Mouse (Mus musculus): Measurements from ENCODE around the gene Pdpn. TPM values are rescaled to one million over a fixed set of nuclear protein-coding genes. Genes with fewer than 3 reads are reported as not detected.

Pdpn gene
- polyA plus RNA-seq, 1 experiment from 2014 or later = 135 TPM

GRCm38 (mm10) chr4:143302279-143302890, 3.0 kb upstream of the Pdpn start:
- ATAC-seq (ENCODE audit: low FRiP score) (no peak), DNase-seq (ENCODE audit: low spot score) (no peak)
- H3K9me3 ChIP-seq (ENCODE audit: control insufficient read depth, low read length) = no peaks in the 10 kb centered on the region
- H3K27ac ChIP-seq (ENCODE audit: low read depth, low read length) = no peak overlapping the region
- H3K27me3 ChIP-seq (ENCODE audit: control insufficient read depth, insufficient read depth, low read length) = no peaks in the 10 kb centered on the region
- no peak overlapping the region for H3K4me3 ChIP-seq (ENCODE audit: low read depth, low read length)
- H3K4me1 ChIP-seq (replicated peaks; ENCODE audit: control insufficient read depth, insufficient read depth, low read length) = peaks cover 2% of the 10 kb centered on the region; the same call in 1 of the 2 replicates
- no peaks in the 10 kb centered on the region for H3K36me3 ChIP-seq (ENCODE audit: control insufficient read depth, insufficient read depth, low read length)
- no peak overlapping the region for H3K4me2 ChIP-seq (replicated peaks; ENCODE audit: low read depth, low read length)
- H3K9ac ChIP-seq (ENCODE audit: low read depth, low read length) = no peak overlapping the region
- 44% methylated on average over 11 of the region's 11 CpGs for WGBS

- WGBS = 51% methylated on average over 4 of the region's 4 CpGs
- H3K9me3 ChIP-seq (ENCODE audit: control insufficient read depth, low read length) = no peaks in the 10 kb centered on the region
- ATAC-seq (ENCODE audit: low FRiP score) = no peak
- peaks cover 2% of the 10 kb centered on the region; the same call in 1 of the 2 replicates for H3K4me1 ChIP-seq (replicated peaks; ENCODE audit: control insufficient read depth, insufficient read depth, low read length)
- H3K4me3 ChIP-seq (ENCODE audit: low read depth, low read length) = no peak overlapping the region
- no peak for DNase-seq (ENCODE audit: low spot score)
- H3K27me3 ChIP-seq (ENCODE audit: control insufficient read depth, insufficient read depth, low read length) = no peaks in the 10 kb centered on the region
- no peak overlapping the region for H3K4me2 ChIP-seq (replicated peaks; ENCODE audit: low read depth, low read length)
- no peak overlapping the region for H3K27ac ChIP-seq (ENCODE audit: low read depth, low read length)
- H3K36me3 ChIP-seq (ENCODE audit: control insufficient read depth, insufficient read depth, low read length) = no peaks in the 10 kb centered on the region
- H3K9ac ChIP-seq (ENCODE audit: low read depth, low read length) = no peak overlapping the region
Observed at GRCm38 (mm10) chr4:143301875-143302274, 2.5 kb upstream of the Pdpn start.

GRCm38 (mm10) chr4:143301042-143301441, 1.7 kb upstream of the Pdpn start:
- Histone ChIP-seq H3K4me2 (replicated peaks; ENCODE audit: low read depth, low read length) (peak overlapping the region; percentile 66), H3K4me3 (ENCODE audit: low read depth, low read length) (no peak overlapping the region), H3K27me3 (ENCODE audit: control insufficient read depth, insufficient read depth, low read length) (no peaks in the 10 kb centered on the region), H3K36me3 (ENCODE audit: control insufficient read depth, insufficient read depth, low read length) (no peaks in the 10 kb centered on the region), H3K9ac (ENCODE audit: low read depth, low read length) (no peak overlapping the region), H3K9me3 (ENCODE audit: control insufficient read depth, low read length) (no peaks in the 10 kb centered on the region), H3K4me1 (replicated peaks; ENCODE audit: control insufficient read depth, insufficient read depth, low read length) (peaks cover 2% of the 10 kb centered on the region; the same call in 1 of the 2 replicates), H3K27ac (ENCODE audit: low read depth, low read length) (no peak overlapping the region)
- WGBS = 66% methylated on average over 5 of the region's 5 CpGs
- no peak for DNase-seq (ENCODE audit: low spot score)
- no peak for ATAC-seq (ENCODE audit: low FRiP score)

- Histone ChIP-seq H3K4me1 (replicated peaks; ENCODE audit: control insufficient read depth, insufficient read depth, low read length) (peaks cover 2% of the 10 kb centered on the region; the same call in 1 of the 2 replicates), H3K9me3 (ENCODE audit: control insufficient read depth, low read length) (no peaks in the 10 kb centered on the region), H3K4me3 (ENCODE audit: low read depth, low read length) (peak overlapping the region; percentile 52), H3K36me3 (ENCODE audit: control insufficient read depth, insufficient read depth, low read length) (no peaks in the 10 kb centered on the region), H3K9ac (ENCODE audit: low read depth, low read length) (peak overlapping the region; percentile 53), H3K27ac (ENCODE audit: low read depth, low read length) (no peak overlapping the region), H3K27me3 (ENCODE audit: control insufficient read depth, insufficient read depth, low read length) (no peaks in the 10 kb centered on the region), H3K4me2 (replicated peaks; ENCODE audit: low read depth, low read length) (peak overlapping the region; percentile 66)
- no peak for DNase-seq (ENCODE audit: low spot score)
- no peak for ATAC-seq (ENCODE audit: low FRiP score)
- 7% methylated on average over 12 of the region's 12 CpGs for WGBS
Observed at GRCm38 (mm10) chr4:143300113-143300688, 837 bp upstream of the Pdpn start.

GRCm38 (mm10) chr4:143298431-143299315, 691 bp downstream of the Pdpn start:
- H3K9ac ChIP-seq (ENCODE audit: low read depth, low read length) = peak overlapping the region; percentile 63
- H3K4me2 ChIP-seq (replicated peaks; ENCODE audit: low read depth, low read length) = peak overlapping the region; percentile 66
- H3K36me3 ChIP-seq (ENCODE audit: control insufficient read depth, insufficient read depth, low read length) = peaks cover 2% of the 10 kb centered on the region
- H3K4me1 ChIP-seq (replicated peaks; ENCODE audit: control insufficient read depth, insufficient read depth, low read length) = peaks cover 2% of the 10 kb centered on the region; the same call in 1 of the 2 replicates
- no peaks in the 10 kb centered on the region for H3K27me3 ChIP-seq (ENCODE audit: control insufficient read depth, insufficient read depth, low read length)
- no peaks in the 10 kb centered on the region; the same call in 1 of the 2 replicates for H3K9me3 ChIP-seq (ENCODE audit: control insufficient read depth, low read length)
- 1% methylated on average over 24 of the region's 24 CpGs for WGBS
- H3K4me3 ChIP-seq (ENCODE audit: low read depth, low read length) = peak overlapping the region; percentile 52
- peak; percentile 68 for DNase-seq (ENCODE audit: low spot score)
- ATAC-seq (ENCODE audit: low FRiP score) = peak; percentile 61
- peak overlapping the region; percentile 37; the same call in 1 of the 2 replicates for H3K27ac ChIP-seq (ENCODE audit: low read depth, low read length)

- DNase-seq (ENCODE audit: low spot score) (peak; percentile 62), ATAC-seq (ENCODE audit: low FRiP score) (peak; percentile 70)
- H3K4me3 ChIP-seq (ENCODE audit: low read depth, low read length) = peak overlapping the region; percentile 52
- peak overlapping the region; percentile 32 for H3K9ac ChIP-seq (ENCODE audit: low read depth, low read length)
- H3K36me3 ChIP-seq (ENCODE audit: control insufficient read depth, insufficient read depth, low read length) = peaks cover 5% of the 10 kb centered on the region
- H3K27me3 ChIP-seq (ENCODE audit: control insufficient read depth, insufficient read depth, low read length) = no peaks in the 10 kb centered on the region
- no peaks in the 10 kb centered on the region; the same call in 1 of the 2 replicates for H3K9me3 ChIP-seq (ENCODE audit: control insufficient read depth, low read length)
- peaks cover 2% of the 10 kb centered on the region; the same call in 1 of the 2 replicates for H3K4me1 ChIP-seq (replicated peaks; ENCODE audit: control insufficient read depth, insufficient read depth, low read length)
- peak overlapping the region; percentile 11 for H3K27ac ChIP-seq (ENCODE audit: low read depth, low read length)
- H3K4me2 ChIP-seq (replicated peaks; ENCODE audit: low read depth, low read length) = peak overlapping the region; percentile 66
- 6% methylated on average over 12 of the region's 12 CpGs for WGBS
Observed at GRCm38 (mm10) chr4:143297016-143297556, 2.3 kb downstream of the Pdpn start.

- Histone ChIP-seq H3K9me3 (ENCODE audit: control insufficient read depth, low read length) (no peaks in the 10 kb centered on the region; the same call in 1 of the 2 replicates), H3K27me3 (ENCODE audit: control insufficient read depth, insufficient read depth, low read length) (no peaks in the 10 kb centered on the region), H3K27ac (ENCODE audit: low read depth, low read length) (no peak overlapping the region), H3K4me3 (ENCODE audit: low read depth, low read length) (no peak overlapping the region), H3K9ac (ENCODE audit: low read depth, low read length) (no peak overlapping the region), H3K36me3 (ENCODE audit: control insufficient read depth, insufficient read depth, low read length) (peaks cover 5% of the 10 kb centered on the region), H3K4me2 (replicated peaks; ENCODE audit: low read depth, low read length) (no peak overlapping the region), H3K4me1 (replicated peaks; ENCODE audit: control insufficient read depth, insufficient read depth, low read length) (peaks cover 2% of the 10 kb centered on the region; the same call in 1 of the 2 replicates)
- DNase-seq (ENCODE audit: low spot score) (no peak), ATAC-seq (ENCODE audit: low FRiP score) (no peak)
- 73% methylated on average over 5 of the region's 5 CpGs for WGBS
Observed at GRCm38 (mm10) chr4:143296153-143296552, 3.2 kb downstream of the Pdpn start.

GRCm38 (mm10) chr4:143294324-143294723, 5.0 kb downstream of the Pdpn start:
- ATAC-seq (ENCODE audit: low FRiP score) (no peak), DNase-seq (ENCODE audit: low spot score) (no peak)
- Histone ChIP-seq H3K27ac (ENCODE audit: low read depth, low read length) (no peak overlapping the region), H3K36me3 (ENCODE audit: control insufficient read depth, insufficient read depth, low read length) (peaks cover 5% of the 10 kb centered on the region), H3K9me3 (ENCODE audit: control insufficient read depth, low read length) (no peaks in the 10 kb centered on the region; the same call in 1 of the 2 replicates), H3K9ac (ENCODE audit: low read depth, low read length) (no peak overlapping the region), H3K27me3 (ENCODE audit: control insufficient read depth, insufficient read depth, low read length) (no peaks in the 10 kb centered on the region), H3K4me3 (ENCODE audit: low read depth, low read length) (no peak overlapping the region), H3K4me1 (replicated peaks; ENCODE audit: control insufficient read depth, insufficient read depth, low read length) (peaks cover 2% of the 10 kb centered on the region; the same call in 1 of the 2 replicates), H3K4me2 (replicated peaks; ENCODE audit: low read depth, low read length) (no peak overlapping the region)
- 82% methylated on average over 6 of the region's 6 CpGs for WGBS

Data from hindbrain, embryonic 11.5 days (tissue).